Mouse (Mus musculus) frontal cortex, adult (tissue): ENCODE data around the gene Dnajb8.

Experiments
- ATAC-seq: cut with Nextera tagmentation; 2 replicates; pipeline ENCODE4 v1.9.2; 2017; ENCODE audit warnings: mild to moderate bottlenecking, moderate library complexity, mixed read lengths; ENCODE audit not compliant: low TSS enrichment

Gene Dnajb8

DNA sequence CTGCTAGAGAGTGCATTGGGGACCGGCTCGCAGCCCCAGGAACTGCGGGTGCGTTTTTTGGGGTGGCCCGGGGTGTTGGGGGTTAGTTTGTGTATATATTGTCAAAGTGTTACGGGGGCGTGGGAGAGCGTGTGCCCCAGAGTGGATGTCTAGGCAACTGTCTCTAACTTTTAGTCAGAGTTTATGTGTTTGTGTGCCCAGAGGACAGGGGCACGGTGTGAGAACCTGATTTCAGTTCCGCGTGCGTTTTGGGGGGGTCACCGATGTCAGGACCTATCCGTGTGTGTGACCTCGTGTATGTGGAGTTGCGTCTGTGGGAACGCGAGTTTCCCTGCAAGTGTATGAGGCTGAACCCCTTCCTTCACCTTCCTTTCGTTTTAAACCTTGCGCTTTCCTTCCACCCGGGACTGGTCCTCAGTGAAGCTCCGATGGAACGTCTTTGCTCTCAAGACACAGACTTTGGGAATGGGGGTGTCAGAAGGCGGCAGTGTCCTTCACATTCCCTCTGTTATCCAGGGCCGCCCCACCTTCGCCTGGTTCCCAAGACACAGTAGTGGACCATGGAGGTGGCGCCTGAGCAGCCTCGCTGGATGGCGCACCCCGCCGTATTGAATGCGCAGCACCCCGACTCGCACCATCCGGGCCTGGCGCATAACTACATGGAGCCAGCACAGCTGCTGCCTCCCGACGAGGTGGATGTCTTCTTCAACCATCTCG, 22.9 kb upstream of the Dnajb8 start:
- no peak for ATAC-seq

GRCm38 (mm10) chr6:88199718-88200692, 22.1 kb upstream of the Dnajb8 start:
- ATAC-seq: no peak

DNA sequence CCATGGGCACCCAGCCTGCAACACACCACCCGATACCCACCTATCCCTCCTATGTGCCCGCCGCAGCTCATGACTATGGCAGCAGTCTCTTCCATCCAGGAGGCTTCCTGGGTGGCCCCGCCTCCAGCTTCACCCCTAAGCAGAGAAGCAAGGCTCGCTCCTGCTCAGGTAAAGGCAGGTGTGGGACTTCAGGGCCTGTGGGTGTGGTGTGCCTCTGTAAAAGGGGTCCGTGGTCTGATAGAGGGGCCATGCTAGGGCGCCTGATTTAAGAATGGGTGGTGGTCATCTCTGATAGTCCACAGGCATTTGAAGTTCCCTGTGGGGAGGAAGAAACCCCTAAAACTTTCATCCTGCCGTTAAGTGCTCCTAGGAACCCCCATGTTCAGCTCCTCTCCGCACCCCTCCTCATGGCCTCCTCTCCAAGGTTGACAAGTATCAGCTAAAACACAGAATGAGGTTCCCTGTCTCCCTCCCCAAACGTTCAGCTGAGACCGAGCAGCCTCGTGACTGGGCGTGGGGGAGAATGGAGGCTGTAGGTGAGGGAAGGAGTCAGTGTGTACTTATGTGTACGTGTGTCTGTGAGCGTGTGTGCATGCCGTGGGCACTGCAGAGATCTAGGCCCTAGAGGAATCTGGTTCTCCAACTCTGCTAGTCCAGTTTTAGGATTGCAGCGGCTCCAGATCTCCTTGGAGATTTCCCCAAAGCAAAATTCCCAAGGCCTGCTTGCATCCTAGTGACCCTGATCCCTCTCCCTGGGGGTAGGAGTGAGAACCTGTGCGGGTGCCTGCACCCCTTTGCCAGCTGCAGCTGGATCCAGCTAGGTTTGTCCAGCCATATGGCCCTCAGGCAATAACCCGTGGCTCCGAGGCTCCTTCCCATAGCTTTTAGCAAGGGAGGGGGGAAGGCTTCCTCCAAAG, 21.1 kb upstream of the Dnajb8 start:
- ATAC-seq: no peak

GRCm38 (mm10) chr6:88201926-88202700, 20.0 kb upstream of the Dnajb8 start:
- no peak for ATAC-seq

DNA sequence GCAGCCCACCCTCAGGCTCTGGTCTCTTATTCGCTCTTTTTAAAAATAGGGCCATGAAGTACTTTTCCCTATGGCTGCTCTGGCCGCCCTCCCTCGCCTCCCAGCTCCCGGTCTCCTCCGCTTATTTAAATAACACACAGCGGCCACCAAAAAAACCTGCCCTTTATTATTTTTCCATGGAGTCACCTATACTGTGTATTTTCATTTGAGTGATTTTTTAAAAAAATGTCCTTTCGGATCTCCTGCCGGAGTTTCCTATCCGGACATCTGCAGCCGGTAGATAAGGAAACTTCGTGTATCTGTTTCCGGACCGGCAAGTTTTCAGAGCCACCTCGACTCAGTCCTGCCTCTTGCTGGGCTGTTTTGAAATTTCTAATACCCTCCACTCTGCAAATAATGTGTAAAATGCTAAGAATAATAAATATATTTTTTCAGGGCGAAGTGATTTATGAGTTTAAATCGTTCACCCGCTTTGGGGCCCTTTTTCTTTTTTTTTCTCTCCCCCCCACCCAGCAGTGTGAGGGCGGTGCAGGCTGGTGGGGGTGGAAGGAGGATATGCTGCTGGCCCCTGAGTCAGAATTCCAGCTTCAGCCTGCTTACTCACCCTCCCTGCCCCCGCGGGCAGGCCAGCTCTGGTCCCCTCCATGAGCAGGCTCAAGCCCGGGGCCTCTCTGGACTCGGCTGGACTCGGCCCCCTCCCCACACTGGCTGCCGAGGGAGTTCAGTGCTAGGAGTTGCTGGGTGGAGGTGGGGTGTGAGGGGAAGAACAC, 19.0 kb upstream of the Dnajb8 start:
- no peak for ATAC-seq

- no peak for ATAC-seq
Observed at GRCm38 (mm10) chr6:88203791-88204405, 18.2 kb upstream of the Dnajb8 start.

- ATAC-seq: no peak
Observed at GRCm38 (mm10) chr6:88204531-88205385, 17.3 kb upstream of the Dnajb8 start.

- no peak for ATAC-seq
Observed at GRCm38 (mm10) chr6:88205386-88205700, 16.7 kb upstream of the Dnajb8 start.

- ATAC-seq: no peak
Observed at GRCm38 (mm10) chr6:88205937-88206336, 16.1 kb upstream of the Dnajb8 start.

- no peak for ATAC-seq
Observed at GRCm38 (mm10) chr6:88206566-88206965, 15.5 kb upstream of the Dnajb8 start.

DNA sequence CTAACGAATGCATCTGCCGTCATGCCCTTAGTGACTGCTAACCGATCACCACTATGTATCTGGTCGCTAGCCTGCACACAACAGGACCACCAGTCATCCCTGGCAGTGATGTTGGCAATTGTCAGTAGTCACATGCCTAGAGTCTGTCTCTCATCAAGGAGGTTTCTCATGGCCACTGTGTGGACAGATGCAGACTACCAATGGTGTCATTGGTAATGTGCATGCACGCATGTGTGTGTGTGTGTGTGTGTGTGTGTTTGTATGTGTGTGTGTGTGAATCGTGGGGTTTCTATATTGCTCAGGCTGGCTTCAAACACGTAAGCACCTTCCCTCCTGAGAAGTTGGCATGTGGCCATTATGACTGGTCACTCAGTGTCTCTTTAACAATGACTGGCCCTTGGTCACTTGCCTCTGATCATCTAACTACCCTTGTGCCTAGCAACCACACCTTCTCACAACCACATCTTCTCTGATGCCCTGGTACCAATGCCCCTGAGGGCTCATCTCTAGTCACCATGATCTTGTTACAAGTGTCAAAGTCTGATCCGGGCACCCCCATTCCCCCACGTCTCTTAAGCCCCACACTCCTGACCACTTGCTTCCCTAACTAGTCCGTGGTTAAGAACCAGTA, 14.6 kb upstream of the Dnajb8 start:
- ATAC-seq: no peak

DNA sequence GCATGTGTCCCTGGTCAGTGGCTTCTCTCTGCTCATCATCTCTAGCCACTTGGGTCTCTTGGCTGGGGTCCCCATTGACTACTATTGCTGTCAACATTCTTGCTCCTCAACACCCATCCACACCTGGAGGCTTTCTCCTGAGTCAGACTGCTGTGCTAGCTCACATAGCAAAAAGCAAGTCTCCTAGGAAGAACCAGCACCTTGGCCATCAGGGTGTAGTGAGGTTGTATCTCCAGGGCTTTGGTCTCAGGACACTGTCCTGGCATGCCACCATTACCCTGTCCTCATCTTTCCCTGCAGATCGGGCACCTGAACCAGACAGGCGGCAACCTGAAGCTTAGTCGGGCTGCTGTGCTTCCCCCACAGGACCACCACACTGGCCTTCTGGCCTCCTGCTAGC, 13.7 kb upstream of the Dnajb8 start:
- ATAC-seq: no peak

DNA sequence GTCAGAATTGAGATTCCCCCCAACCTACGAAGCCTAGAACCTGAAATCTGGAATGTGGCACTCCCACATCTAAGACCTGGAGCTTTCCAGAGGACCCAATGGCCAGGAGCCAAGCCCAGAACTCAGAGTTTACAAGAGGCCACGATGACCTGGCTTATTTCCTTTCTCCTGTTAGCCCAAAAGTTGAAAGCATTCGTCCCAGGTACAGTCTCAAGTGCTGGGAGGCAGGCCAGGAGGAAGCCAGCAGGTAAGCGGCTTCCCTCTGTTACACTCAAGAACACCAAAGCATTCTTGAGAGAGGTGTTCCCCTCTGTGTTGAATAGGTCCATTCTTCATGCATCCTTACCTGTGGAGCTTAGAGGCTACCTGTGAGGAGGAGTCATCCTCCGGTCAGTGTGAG, 12.6 kb upstream of the Dnajb8 start:
- no peak for ATAC-seq

DNA sequence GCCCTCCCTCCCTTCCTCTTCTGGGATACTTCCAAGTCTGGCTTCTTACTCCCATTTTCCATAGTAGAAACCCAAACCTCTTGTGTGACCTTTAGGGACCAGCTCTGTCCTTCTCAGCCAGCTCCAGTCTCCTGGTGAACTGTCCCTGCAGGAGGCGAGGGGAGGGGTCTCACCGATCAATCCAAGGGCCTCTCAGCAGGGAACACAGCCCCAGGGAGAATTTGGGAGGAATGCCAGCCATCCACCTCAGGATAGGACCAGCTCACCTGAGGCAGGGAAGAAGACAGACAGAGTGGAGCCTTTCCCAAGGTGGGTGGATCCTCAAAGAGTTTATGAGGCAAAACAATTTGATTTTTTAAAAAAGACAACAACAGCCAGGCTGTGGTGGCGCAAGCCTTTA, 11.9 kb upstream of the Dnajb8 start:
- ATAC-seq: no peak

- ATAC-seq: no peak
Observed at GRCm38 (mm10) chr6:88215797-88216196, 6.3 kb upstream of the Dnajb8 start.

DNA sequence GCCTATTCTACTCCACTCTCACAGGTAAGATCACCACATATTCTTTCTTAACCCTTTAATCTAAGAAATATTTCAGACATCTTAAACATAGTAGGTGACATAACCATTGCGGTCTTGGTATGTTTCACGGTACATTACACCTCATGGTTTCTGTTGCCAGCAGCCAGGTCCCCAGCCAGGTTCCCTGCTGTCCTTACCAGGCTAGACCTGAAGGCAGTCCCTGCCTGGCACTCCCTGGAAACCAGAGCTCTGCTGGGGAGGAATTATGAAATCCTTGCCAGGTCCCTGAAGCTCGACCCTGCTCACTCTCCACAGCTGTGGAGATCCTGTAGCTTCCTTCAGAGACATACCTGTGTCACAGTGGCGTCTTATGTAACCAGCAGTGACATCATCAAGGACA, 5.9 kb upstream of the Dnajb8 start:
- no peak for ATAC-seq

- ATAC-seq: no peak
Observed at GRCm38 (mm10) chr6:88219094-88219493, 3.0 kb upstream of the Dnajb8 start.

DNA sequence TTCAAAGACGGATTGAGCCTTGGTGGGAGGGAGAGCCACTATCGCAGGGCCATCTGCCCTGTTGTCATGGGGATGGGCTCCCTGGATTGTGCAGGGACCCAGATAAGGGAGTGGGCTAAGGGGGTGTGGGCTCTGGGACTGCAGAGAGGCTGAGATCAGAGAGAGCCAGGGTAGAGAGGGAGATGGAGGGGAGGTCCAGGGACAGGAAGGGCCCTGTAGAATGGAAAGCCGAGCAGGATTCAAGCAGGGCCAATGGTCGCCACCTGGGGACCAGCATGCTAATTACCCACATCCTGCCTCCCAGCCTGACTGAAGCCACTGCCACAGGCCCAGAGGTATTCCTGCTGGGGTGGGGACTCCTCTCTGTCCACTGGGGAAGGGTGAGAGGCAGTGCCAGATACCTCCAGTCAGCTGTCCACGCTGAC, 4.5 kb downstream of the Dnajb8 start:
- ATAC-seq: no peak

DNA sequence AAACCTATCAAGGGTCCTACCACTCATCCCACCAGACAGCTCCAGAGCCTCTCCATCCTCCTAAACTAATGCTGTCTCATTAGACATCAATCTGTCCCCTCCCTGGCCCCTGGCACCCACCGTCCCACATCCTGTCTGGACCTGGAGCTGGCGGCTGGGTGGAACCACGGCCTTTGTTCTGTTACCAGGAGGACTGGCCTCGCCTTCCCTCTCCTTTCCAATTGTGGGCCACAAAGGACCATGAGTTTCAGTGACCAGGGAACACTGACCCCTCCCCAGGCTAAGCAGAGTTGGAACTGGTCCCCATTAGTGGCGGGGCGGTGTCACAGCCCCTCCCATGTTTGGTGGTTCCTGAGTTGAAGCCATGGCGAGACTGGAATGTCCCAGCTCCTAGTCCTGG, 5.5 kb downstream of the Dnajb8 start:
- ATAC-seq: no peak
